Mouse (Mus musculus) layer of hippocampus, adult 9-10 months (tissue): ENCODE measurements at regions not wholly inside any gene's neighbourhood (a gene's known extent, or its start where the extent isn't known, plus 50 kb on each side); places are given as distances from the start of the nearest gene placed in this dataset.

Source experiments
- DNase-seq: peaks from one replicate; pipeline ENCODE4 v3.0.0; 2022; ENCODE audit warnings: low spot score

DNA sequence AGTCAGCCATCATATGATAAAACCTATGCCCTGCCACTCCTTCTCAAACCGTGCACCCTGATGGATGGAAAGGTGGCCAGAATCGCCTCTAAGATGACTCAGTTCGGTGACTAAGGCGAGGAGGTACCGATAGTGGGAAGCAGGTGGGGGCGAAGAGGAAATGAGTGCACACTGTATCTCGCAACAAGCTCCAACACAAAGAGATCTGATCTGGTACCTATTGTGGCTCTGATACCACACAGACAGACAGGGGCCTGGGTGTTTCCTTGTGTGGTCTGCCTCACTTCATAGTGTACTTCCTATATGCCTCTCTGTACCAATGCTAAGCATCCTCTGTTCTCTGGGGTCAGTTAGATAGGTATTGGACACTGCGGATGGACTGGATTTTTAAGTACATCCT is 178.0 kb upstream of the Lpp start:
- no peak for DNase-seq

DNA sequence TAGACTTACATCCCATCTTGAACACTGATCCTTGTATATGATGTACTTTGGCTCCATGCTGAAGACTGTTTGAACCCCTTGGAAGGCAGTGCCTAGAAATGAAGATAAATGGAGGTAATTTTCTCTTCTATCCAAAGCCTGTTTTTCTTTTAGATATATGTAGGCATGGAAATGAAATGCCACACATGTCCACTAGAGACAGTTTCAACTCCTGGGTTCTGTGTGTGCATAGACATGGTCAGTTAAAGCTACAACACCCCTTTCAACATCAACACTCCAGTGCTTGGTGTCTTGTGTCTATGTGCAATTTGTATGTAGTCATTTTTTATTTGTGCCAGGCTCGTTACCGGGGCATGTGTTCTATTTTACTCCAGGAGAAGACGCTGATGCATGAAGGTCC is 179.7 kb upstream of the Lpp start:
- no peak for DNase-seq

- DNase-seq: no peak
These were observed 180.6 kb upstream of the Lpp start for GRCm38 (mm10) chr16:24212702-24213101.

- DNase-seq: no peak
These were observed 181.7 kb upstream of the Lpp start for GRCm38 (mm10) chr16:24211588-24211987.

DNA sequence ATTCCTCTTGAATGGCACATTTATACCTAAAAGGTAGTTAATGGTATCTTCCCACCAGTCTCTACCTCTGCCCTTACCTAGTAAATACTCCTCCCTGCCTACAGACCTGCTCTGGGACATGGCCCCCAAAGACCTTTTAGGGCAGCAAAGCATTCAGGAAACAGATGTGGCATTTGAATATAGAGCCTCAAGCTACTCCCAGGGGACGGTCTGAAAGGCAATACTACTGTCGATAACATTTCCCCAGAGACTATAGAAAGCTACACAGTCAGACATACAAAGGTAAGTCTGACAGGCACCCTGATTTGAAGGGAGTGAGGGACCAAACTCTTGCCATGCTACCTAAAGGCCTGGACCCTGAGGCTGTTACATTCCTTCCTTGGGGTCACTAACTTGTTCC is 184.4 kb upstream of the Lpp start:
- DNase-seq: no peak

DNA sequence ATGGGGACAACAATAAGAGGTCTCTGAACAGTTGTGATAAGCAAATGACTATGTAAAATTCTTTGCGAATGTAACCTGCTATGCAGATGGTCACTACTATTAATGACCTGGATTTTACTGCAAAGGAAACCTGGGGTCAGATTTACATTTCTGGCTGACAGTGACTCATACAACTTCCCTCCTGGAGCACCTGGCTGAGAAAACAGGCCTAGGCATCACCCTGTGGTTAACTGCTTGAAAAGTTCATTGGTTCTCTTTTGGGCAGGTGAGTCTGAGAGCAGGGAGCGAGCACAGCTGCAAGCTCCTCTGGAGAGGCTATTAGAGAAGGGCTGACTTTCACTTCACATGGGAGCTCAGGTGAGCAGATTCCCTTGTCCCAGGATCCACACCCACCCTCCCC is 185.2 kb upstream of the Lpp start:
- no peak for DNase-seq

- DNase-seq: no peak
These were observed 186.3 kb upstream of the Lpp start for GRCm38 (mm10) chr16:24207056-24207455.

GRCm38 (mm10) chr16:24206461-24206861 is 186.8 kb upstream of the Lpp start:
- DNase-seq: no peak

GRCm38 (mm10) chr16:24205594-24205993 is 187.7 kb upstream of the Lpp start:
- DNase-seq: no peak

DNA sequence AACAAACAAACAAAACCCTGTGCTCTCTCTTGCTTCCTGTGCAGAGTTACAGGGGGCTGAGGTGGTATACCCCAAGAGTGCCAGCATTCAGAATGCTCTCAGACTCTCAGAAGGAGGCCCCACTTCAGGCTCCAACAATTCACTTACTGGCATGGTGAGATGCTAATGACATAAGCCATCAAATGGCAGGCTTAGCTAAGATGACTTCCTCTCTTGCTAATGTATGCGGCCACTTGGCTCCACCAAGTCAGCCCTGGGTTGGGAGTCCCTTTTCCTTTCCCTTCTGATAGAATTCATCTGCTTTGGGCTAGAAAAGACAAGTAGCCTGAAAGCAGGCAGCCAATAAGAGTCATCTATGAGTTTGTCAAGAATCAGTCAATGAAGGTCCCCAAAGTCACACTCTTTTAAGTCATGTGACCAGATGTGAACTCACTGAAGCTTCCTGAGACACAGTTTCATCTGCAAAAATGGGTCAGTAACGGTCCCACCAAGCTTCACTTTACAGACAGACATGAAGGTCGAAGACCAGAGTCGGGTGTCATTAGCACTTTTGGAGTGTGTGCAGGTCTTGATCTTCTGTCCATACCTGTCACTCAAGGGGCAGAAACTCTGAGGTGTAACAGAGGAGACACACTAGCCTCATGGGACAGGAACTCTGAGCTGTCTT is 189.1 kb upstream of the Lpp start:
- no peak for DNase-seq

DNA sequence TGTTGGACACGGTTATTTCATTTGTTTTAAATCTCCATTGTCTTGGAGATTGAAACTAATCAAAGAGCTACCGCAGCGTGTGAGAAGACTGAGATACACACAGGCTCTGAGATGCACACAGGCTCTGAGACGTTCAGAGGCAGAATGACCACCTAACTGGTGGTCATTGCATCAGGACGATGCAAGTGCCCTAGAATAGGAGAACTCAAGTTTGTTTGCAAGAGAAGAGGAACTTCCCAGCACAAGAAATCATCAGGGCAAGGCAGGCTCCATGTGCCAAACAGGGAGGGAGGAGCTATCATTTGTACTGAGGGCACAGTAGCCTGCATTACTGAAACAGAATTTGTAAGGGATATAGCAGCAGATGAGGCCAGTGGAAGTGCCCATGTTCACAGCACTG is 190.7 kb upstream of the Lpp start:
- DNase-seq: no peak

GRCm38 (mm10) chr16:24201455-24201854 is 191.9 kb upstream of the Lpp start:
- DNase-seq: no peak

- no peak for DNase-seq
These were observed 193.1 kb upstream of the Lpp start for GRCm38 (mm10) chr16:24200200-24200599.

- no peak for DNase-seq
These were observed 193.7 kb upstream of the Lpp start for GRCm38 (mm10) chr16:24199408-24200167.

DNA sequence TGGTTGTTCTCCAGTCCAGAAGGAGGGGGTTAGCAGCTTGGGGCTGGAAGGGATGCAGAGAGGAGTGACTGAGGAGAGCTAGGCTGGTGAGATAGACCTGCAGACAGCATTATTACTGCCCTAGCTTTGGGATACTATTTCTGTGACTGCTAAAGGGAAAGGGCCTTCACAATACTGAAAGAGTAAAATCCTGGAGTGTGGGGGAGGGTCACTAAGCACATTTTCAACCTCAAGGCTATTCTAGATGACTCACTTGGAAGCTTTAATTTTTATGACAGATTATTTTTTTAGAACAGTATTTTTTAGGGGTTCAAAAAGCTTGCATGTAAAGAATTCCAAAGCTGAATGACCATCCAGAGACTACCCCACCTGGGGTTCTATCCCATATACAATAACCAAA is 195.0 kb upstream of the Lpp start:
- no peak for DNase-seq

DNA sequence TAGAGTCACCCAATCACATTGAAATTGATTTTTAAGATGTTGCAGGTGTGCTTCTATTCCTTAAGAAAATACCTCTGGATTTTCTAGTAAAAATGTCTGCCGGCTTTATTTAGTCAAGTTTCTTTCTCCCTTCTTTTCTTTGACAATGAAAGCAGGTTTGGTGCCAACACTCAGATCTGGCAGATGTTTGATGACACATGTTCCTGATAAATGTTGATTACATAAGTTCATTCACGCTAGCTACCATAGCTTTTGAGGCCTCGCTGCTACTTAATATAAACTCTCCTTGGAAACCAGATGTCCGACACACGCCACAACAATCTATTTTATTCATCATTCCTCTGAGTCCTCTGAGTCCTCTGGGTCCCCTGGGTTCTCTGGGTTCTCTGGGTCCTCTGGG is 195.7 kb upstream of the Lpp start:
- peak; percentile 15 for DNase-seq

DNA sequence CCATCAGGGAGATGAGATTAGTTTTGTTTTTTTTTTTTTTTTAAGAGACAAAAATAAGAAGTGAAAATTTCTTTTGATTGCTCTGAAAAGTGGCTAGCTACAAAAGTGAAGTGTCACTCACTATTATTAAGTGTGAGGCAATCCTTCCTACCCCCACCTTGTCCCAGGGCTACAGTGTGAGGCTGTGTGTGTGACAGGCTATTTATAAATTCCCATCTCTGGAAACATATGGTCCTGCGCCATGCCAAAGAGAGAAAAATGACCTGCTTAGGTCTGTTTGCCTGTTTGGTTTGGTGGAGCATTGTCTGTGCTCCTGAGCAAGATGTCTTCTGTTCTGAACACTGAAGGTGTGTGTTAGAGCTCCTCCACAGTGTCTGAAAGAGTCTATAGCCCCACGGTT is 199.4 kb upstream of the Lpp start:
- DNase-seq: no peak

DNA sequence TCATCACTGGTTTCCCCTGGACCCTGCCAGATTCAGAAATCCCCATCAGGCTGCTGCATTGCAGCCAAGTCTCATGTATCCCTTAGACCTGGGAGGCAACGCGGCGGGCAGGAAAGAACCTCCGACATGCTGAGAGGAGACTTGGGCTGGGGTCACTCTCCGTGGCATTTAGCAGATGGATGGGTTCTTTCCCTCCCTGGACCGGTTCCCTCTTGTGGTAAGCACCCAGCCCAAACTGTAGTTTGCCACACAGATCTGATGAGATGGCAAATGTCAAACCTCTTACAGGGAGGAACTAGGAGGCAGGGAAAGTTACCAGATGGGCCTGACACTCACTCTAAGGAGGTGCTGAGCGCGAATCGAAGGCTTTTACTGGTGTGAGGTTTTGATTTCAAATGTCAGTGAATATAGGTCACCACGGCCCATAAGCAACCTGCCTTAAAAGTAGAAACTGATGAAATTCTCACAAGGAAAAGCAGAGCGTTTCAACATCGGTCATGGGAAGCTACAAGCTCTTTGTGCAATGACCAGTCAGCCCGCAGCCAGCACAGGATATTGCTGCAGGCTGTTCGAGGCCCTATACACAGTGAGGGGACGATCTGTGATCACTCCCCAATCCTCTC is 199.9 kb upstream of the Lpp start:
- no peak for DNase-seq

- DNase-seq: no peak
These were observed 201.3 kb upstream of the Lpp start for GRCm38 (mm10) chr16:24192013-24192412.

DNA sequence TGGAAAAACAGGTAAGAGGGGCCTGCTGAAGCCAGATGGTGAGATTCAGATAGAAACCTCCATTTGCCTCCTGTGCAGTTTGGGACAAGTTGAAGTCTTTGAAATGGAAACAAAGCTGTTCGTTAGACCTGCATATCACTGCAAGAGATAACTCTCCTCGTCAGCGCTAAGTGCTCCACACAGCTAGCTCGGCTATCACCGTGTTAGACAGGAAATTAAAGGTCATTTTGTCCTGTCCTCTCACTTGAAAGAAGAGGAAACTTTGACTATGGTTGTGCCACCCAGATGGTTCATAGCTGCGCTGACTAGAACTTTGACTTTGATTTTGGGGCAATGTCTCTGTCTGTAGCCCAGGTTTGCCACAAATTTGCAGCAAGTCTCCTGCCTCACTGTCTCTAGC is 198.5 kb upstream of the Bcl6 start:
- DNase-seq: no peak

DNA sequence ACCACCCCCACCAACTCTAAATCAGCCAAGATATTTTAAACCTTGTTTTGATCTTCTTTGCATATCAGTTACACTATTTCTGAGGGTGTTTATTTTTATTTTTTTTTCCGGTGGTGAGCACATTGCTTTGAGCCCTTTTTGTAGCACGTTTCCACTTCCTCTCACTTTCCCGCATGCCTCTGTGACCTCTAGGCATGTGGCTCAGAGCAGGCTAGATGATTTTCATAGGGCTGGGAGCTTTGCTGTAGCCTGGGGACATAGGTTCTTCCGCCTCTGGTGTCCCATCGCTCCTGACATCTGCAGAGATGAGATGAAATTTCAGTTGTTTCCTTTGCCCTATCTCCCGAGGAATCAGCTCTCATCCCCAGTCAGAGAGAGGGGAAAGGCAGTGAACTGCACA is 197.3 kb upstream of the Bcl6 start:
- no peak for DNase-seq

GRCm38 (mm10) chr16:24184846-24185245 is 196.2 kb upstream of the Bcl6 start:
- DNase-seq: no peak

DNA sequence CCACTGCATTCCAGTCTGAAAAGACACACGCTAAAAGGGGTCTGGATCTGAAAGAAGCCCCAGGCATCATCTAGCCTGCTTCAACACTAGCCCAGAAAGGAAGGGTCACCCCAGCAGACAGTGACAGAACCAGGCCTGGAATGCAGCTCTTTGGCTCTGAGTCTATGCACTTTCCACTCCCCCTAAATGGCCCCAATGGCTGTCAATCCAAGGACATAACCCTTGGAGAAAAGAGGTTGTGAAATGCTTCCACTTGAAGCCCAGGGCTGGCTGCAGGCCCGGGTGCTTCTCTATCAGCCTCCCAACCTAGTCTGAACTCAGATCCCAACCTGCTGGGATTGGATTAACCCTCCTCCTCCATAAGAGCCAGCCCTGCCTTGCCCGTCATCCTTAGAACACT is 194.6 kb upstream of the Bcl6 start:
- no peak for DNase-seq

DNA sequence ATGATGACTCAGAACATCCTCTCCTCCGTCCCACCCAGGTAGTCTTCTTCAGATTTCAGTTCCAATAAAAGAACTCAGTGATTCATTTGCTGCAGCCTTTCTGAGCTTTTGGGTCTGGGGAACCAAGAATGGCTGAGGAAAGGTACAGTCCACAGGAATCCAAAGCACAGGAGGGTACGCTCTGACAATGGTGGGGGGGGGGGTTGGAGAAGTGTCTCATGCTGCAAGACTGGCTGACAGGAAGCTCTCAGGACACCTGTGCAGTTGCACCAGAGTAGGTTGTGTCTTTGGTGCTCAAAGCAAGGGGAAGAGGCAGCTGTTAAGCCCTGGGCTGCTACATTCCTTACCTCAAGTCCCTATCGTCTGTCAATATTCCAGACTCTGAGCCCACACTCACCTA is 192.7 kb upstream of the Bcl6 start:
- no peak for DNase-seq
